Mouse (Mus musculus): ENCODE measurements around the gene Gm45623.
A peak's percentile ranks its signal among the peaks of the same experiment; 100 is the strongest.

Gm45623 gene

GRCm38 (mm10) chr13:56753192-56753951, at the start of gene Gm45623:
Gene Gm45623 (minus strand): TSS chr13:56753827.
- DNase-seq (ENCODE audit: low spot score in 2 of 2): no peak

GRCm38 (mm10) chr13:56797459-56797858, 43.8 kb upstream of the Gm45623 start:
- DNase-seq (ENCODE audit: low spot score in 2 of 2): no peak

- DNase-seq (ENCODE audit: low spot score in 2 of 2): no peak
These were observed 41.9 kb upstream of the Gm45623 start for GRCm38 (mm10) chr13:56795501-56795900.

- DNase-seq (ENCODE audit: low spot score in 2 of 2): no peak
These were observed 40.8 kb upstream of the Gm45623 start for GRCm38 (mm10) chr13:56794441-56794840.

GRCm38 (mm10) chr13:56792844-56793243, 39.2 kb upstream of the Gm45623 start:
- no peak for DNase-seq (ENCODE audit: low spot score in 2 of 2)

- DNase-seq (ENCODE audit: low spot score in 2 of 2): no peak
These were observed 37.1 kb upstream of the Gm45623 start for GRCm38 (mm10) chr13:56790683-56791082.

GRCm38 (mm10) chr13:56782621-56783020, 29.0 kb upstream of the Gm45623 start:
- no peak for DNase-seq (ENCODE audit: low spot score in 2 of 2)

GRCm38 (mm10) chr13:56781697-56782096, 28.1 kb upstream of the Gm45623 start:
- DNase-seq (ENCODE audit: low spot score in 2 of 2): no peak

GRCm38 (mm10) chr13:56780746-56781469, 27.3 kb upstream of the Gm45623 start:
- no peak for DNase-seq (ENCODE audit: low spot score in 2 of 2)

GRCm38 (mm10) chr13:56774304-56774703, 20.7 kb upstream of the Gm45623 start:
- no peak for DNase-seq (ENCODE audit: low spot score in 2 of 2)

GRCm38 (mm10) chr13:56773262-56773870, 19.7 kb upstream of the Gm45623 start:
- DNase-seq (ENCODE audit: low spot score in 2 of 2): no peak

- DNase-seq (ENCODE audit: low spot score in 2 of 2): no peak
These were observed 19.0 kb upstream of the Gm45623 start for GRCm38 (mm10) chr13:56772592-56772991.

- no peak for DNase-seq (ENCODE audit: low spot score in 2 of 2)
These were observed 17.2 kb upstream of the Gm45623 start for GRCm38 (mm10) chr13:56770786-56771185.

- no peak for DNase-seq (ENCODE audit: low spot score in 2 of 2)
These were observed 16.5 kb upstream of the Gm45623 start for GRCm38 (mm10) chr13:56770136-56770578.

- no peak for DNase-seq (ENCODE audit: low spot score in 2 of 2)
These were observed 15.8 kb upstream of the Gm45623 start for GRCm38 (mm10) chr13:56769431-56769830.

GRCm38 (mm10) chr13:56766211-56766610, 12.6 kb upstream of the Gm45623 start:
- no peak for DNase-seq (ENCODE audit: low spot score in 2 of 2)

- no peak for DNase-seq (ENCODE audit: low spot score in 2 of 2)
These were observed 11.8 kb upstream of the Gm45623 start for GRCm38 (mm10) chr13:56765284-56766032.

- peak in 1 of 2 experiments; percentile 39 for DNase-seq (ENCODE audit: low spot score in 2 of 2)
These were observed 9.0 kb upstream of the Gm45623 start for GRCm38 (mm10) chr13:56762446-56763229.

- DNase-seq (ENCODE audit: low spot score in 2 of 2): peak; percentile 65 to 78
These were observed 4.9 kb upstream of the Gm45623 start for GRCm38 (mm10) chr13:56758492-56758891.

GRCm38 (mm10) chr13:56757201-56757600, 3.6 kb upstream of the Gm45623 start:
- no peak for DNase-seq (ENCODE audit: low spot score in 2 of 2)

- no peak for DNase-seq (ENCODE audit: low spot score in 2 of 2)
These were observed 2.2 kb upstream of the Gm45623 start for GRCm38 (mm10) chr13:56755871-56756270.

All from cerebellum, postnatal 4 days (tissue).